Comparison of ENCODE assay signal across 28 mouse cellular contexts in the genomic region with DNA sequence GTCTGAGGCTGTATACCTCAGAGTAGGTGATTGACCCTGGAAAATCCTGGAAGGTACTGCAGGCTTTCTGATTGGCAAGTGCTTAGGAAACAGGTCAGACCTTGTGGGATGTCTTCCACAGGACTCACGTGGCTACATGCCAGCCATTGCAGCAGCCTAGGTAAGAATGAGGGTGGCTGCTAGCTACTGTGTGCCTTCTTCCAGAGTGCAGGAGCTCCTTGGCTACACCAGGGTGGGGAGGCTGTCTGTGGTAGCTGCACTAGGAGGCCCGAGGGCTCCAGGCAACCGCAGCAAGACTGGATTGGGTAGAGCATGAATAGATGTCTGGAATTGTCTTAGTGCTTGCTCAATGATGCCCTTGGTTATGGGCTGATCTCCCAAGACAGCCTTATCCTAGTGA. TPM values are rescaled to one million over a fixed set of nuclear protein-coding genes. Genes with fewer than 3 reads are reported as not detected.
"Had no signal": no experiment of that assay in that cellular context is flagged by ENCODE, and none has a peak within 500 bp of the region (broad histone marks: within the 10 kb centered on the region; RNA-seq: fewer than 3 reads in every experiment).

No protein-coding gene starts in this region.

- H3K4me3 ChIP-seq: embryonic facial prominence, embryonic 10.5 days; embryonic facial prominence, embryonic 12.5 days; embryonic facial prominence, embryonic 13.5 days; embryonic facial prominence, embryonic 15.5 days; erythroblast, embryonic 14.5 days; forebrain, embryonic 10.5 days; forebrain, embryonic 12.5 days; forebrain, embryonic 13.5 days; forebrain, embryonic 15.5 days; gastrocnemius, adult 2 months; heart, adult 2 months had no signal

- H3K27ac ChIP-seq: embryonic facial prominence, embryonic 10.5 days; embryonic facial prominence, embryonic 12.5 days; embryonic facial prominence, embryonic 13.5 days; embryonic facial prominence, embryonic 15.5 days; forebrain, embryonic 10.5 days; forebrain, embryonic 12.5 days; forebrain, embryonic 13.5 days; forebrain, embryonic 15.5 days; gastrocnemius, adult 2 months; heart, adult 2 months had no signal

- H3K9me3 ChIP-seq: embryonic facial prominence, embryonic 10.5 days; embryonic facial prominence, embryonic 12.5 days; embryonic facial prominence, embryonic 13.5 days; embryonic facial prominence, embryonic 15.5 days; forebrain, embryonic 10.5 days; forebrain, embryonic 12.5 days; forebrain, embryonic 13.5 days; forebrain, embryonic 15.5 days had no signal

- H3K4me1 ChIP-seq: embryonic facial prominence, embryonic 10.5 days; embryonic facial prominence, embryonic 12.5 days; forebrain, embryonic 10.5 days; forebrain, embryonic 12.5 days; forebrain, embryonic 13.5 days; forebrain, embryonic 15.5 days had no signal

- H3K4me2 ChIP-seq: embryonic facial prominence, embryonic 12.5 days; embryonic facial prominence, embryonic 13.5 days; embryonic facial prominence, embryonic 15.5 days; forebrain, embryonic 12.5 days; forebrain, embryonic 13.5 days; forebrain, embryonic 15.5 days had no signal

- ATAC-seq: forebrain, embryonic 13.5 days; forebrain, embryonic 14.5 days; forebrain, embryonic 15.5 days; forebrain, embryonic 16.5 days; forebrain, postnatal 0 days had no signal

- H3K27me3 ChIP-seq: embryonic facial prominence, embryonic 12.5 days; embryonic facial prominence, embryonic 13.5 days; embryonic facial prominence, embryonic 15.5 days; forebrain, embryonic 12.5 days; forebrain, embryonic 13.5 days; forebrain, embryonic 15.5 days had no signal

- H3K9ac ChIP-seq: embryonic facial prominence, embryonic 12.5 days; embryonic facial prominence, embryonic 13.5 days; embryonic facial prominence, embryonic 15.5 days; forebrain, embryonic 12.5 days; forebrain, embryonic 13.5 days; forebrain, embryonic 15.5 days; forebrain, postnatal 0 days had no signal

- DNase-seq: cerebellum, adult 2 months; cerebellum, adult 8-10 months; cerebellum, adult 9-10 months; cerebellum, adult 9-11 months; cerebellum, postnatal 10 days; cerebellum, postnatal 25 days; cerebellum, postnatal 36 days; embryo, embryonic 11 days; forebrain, postnatal 0 days; gastrocnemius, adult 2 months; gastrocnemius, postnatal 10 days; gastrocnemius, postnatal 14 days; gastrocnemius, postnatal 25 days; gastrocnemius, postnatal 36 days; heart, adult 18-20 months; heart, adult 2 months had no signal

- H3K36me3 ChIP-seq: forebrain, embryonic 10.5 days; forebrain, embryonic 12.5 days; forebrain, embryonic 15.5 days had no signal

RNA-seq across cellular contexts. Expression of a gene that starts 38.2 kb away (rescaled TPM):
- total RNA-seq: granulocyte monocyte progenitor cell, adult 5-6 weeks had no signal
